Mouse (Mus musculus): ENCODE measurements around the gene Slc25a17. TPM values are rescaled to one million over a fixed set of nuclear protein-coding genes. Genes with fewer than 3 reads are reported as not detected.

Slc25a17 gene
- total and polyA plus RNA-seq, 3 experiments: 2.2 to 58.2 (median 50.9) TPM

DNA sequence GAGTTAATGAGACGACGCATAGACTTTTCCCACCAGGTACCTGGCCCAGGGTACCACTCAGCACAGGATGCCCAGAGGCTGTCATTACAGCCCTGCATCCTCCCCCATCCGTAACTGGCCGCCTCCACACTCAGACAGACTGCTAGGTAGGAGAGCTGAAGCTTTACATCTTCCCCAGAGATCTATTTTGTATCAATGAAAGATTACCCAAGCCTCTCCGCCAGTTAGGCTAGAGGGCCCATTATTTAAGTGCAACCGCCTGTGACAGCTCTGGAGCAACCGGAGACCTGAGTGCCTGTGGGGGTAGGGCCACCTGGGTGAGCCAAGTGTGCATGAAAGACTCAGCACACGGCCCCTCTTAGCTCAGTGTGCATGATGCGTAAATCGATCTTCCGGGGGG lies 82.7 kb downstream of the Slc25a17 start:
- Histone ChIP-seq H3K36me3 (replicated peaks) (no peaks in the 10 kb centered on the region), H3K4me3 (ENCODE audit: low read depth, low read length) (no peak overlapping the region), H3K4me1 (ENCODE audit: insufficient read depth, low read depth, low read length) (no peaks in the 10 kb centered on the region), H3K9me3 (replicated peaks) (no peaks in the 10 kb centered on the region), H3K27me3 (ENCODE audit: insufficient read depth, low read length) (peaks cover 6% of the 10 kb centered on the region; the same call in 1 of the 2 replicates)
- no peak for TF ChIP-seq CTCF (IDR thresholded peaks at IDR 0.05; ENCODE audit: low read depth, low read length)
- TF ChIP-seq GATA2 (IDR thresholded peaks at IDR 0.05; ENCODE audit: borderline replicate concordance, low read depth, low read length): no peak
- TF ChIP-seq POLR2AphosphoS5 (IDR thresholded peaks at IDR 0.05; ENCODE audit: insufficient replicate concordance, low read depth, low read length): no peak
- no peak for TF ChIP-seq TAL1 (conservative IDR thresholded peaks at IDR 0.05; ENCODE audit: low read depth, low read length)
- no peak for TF ChIP-seq GATA1 (IDR thresholded peaks at IDR 0.05; ENCODE audit: borderline replicate concordance, low read length)
- DNase-seq (ENCODE audit: low spot score) (no peak), ATAC-seq (ENCODE audit: extremely low read depth, insufficient number of reproducible peaks, low FRiP score, poor library complexity, severe bottlenecking) (no peak)

DNA sequence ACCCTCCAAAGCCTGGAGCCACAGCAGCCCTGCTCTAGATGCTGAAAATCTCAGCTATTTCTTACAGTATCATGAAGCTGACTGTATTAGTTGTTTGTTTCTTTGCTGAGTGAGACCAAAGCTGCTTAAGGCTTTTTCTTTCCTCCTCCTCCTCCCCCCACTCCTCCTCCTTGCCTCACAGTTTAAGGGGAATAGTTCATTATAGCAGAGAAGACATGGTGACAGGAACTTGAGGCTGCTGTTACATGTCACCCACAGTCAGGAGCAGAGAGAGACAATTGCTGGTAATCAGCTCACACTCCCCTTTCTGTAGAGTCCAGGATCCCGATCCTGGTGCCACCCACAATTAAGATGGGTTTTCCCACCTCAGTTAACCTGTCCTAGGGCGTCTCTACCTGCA lies 87.3 kb downstream of the Slc25a17 start:
- TF ChIP-seq TAL1 (conservative IDR thresholded peaks at IDR 0.05; ENCODE audit: low read depth, low read length): no peak
- TF ChIP-seq CTCF (IDR thresholded peaks at IDR 0.05; ENCODE audit: low read depth, low read length): no peak
- TF ChIP-seq POLR2AphosphoS5 (IDR thresholded peaks at IDR 0.05; ENCODE audit: insufficient replicate concordance, low read depth, low read length): no peak
- no peak for TF ChIP-seq GATA2 (IDR thresholded peaks at IDR 0.05; ENCODE audit: borderline replicate concordance, low read depth, low read length)
- TF ChIP-seq GATA1 (IDR thresholded peaks at IDR 0.05; ENCODE audit: borderline replicate concordance, low read length): no peak
- no peaks in the 10 kb centered on the region for H3K4me1 ChIP-seq (ENCODE audit: insufficient read depth, low read depth, low read length)
- H3K4me3 ChIP-seq (ENCODE audit: low read depth, low read length): no peak overlapping the region
- H3K36me3 ChIP-seq (replicated peaks): no peaks in the 10 kb centered on the region
- H3K27me3 ChIP-seq (ENCODE audit: insufficient read depth, low read length): peaks cover 7% of the 10 kb centered on the region
- DNase-seq (ENCODE audit: low spot score): no peak
- no peaks in the 10 kb centered on the region for H3K9me3 ChIP-seq (replicated peaks)
- no peak for ATAC-seq (ENCODE audit: extremely low read depth, insufficient number of reproducible peaks, low FRiP score, poor library complexity, severe bottlenecking)

DNA sequence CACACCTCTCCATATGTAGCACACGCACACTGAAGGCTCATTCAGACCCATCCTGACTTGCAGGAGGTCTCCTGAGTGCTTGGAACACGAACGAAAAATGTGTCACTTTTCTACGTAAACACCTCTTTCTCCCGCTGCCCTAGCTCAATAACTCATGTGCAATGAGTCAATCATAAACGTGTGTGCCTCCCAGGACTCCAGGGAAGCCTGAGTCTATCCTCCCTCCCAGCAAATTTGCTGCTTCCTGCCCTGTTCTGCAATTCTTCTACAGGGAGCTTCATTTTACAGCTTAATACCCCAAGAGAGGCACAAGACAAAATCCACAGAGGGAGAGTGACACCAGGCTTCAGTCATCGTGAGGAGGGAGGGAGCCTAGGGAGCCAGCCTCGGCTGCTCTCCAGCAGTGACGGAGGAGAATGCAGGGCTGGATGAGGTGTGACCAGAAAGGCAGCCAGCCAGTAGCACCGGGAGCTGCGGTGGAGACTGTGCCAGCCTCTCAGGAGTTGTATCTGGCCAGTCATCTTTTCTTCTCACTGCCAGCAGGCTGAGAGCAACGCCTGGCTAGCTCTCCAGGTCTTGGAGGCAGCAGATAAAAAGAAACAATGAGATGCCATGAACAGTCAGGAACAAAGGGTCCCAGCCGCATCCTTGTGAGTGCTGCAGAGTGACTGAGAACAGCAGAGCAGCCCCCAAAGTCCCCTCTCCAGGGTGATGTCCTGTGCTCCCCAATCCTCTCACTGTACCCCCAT lies 88.1 kb downstream of the Slc25a17 start:
- ATAC-seq (ENCODE audit: extremely low read depth, insufficient number of reproducible peaks, low FRiP score, poor library complexity, severe bottlenecking): no peak
- Histone ChIP-seq H3K4me3 (ENCODE audit: low read depth, low read length) (no peak overlapping the region), H3K27me3 (ENCODE audit: insufficient read depth, low read length) (peaks cover 7% of the 10 kb centered on the region), H3K9me3 (replicated peaks) (no peaks in the 10 kb centered on the region), H3K4me1 (ENCODE audit: insufficient read depth, low read depth, low read length) (no peaks in the 10 kb centered on the region), H3K36me3 (replicated peaks) (no peaks in the 10 kb centered on the region)
- TF ChIP-seq GATA1 (IDR thresholded peaks at IDR 0.05; ENCODE audit: borderline replicate concordance, low read length) (no peak), POLR2AphosphoS5 (IDR thresholded peaks at IDR 0.05; ENCODE audit: insufficient replicate concordance, low read depth, low read length) (no peak), CTCF (IDR thresholded peaks at IDR 0.05; ENCODE audit: low read depth, low read length) (no peak), TAL1 (conservative IDR thresholded peaks at IDR 0.05; ENCODE audit: low read depth, low read length) (no peak), GATA2 (IDR thresholded peaks at IDR 0.05; ENCODE audit: borderline replicate concordance, low read depth, low read length) (no peak)
- no peak for DNase-seq (ENCODE audit: low spot score)

Other genes with a start within 250 kb of the Slc25a17 start
- 16.5 and 17.2 TPM in 2 replicates for gene Mrtfa, start 170.1 kb downstream of the Slc25a17 start, total RNA-seq (2014; fragmentation: Nextera tagmentation)
- 1.5 and 2.3 TPM in 2 replicates for gene Mrtfa, start 170.1 kb downstream of the Slc25a17 start, total RNA-seq (2017)
- gene Mrtfa, start 170.1 kb downstream of the Slc25a17 start, polyA plus RNA-seq (2012): 18.3 and 18.5 TPM in 2 replicates
- not detected in 2 replicates for gene Mchr1, start 125.3 kb downstream of the Slc25a17 start, total RNA-seq (2014; fragmentation: Nextera tagmentation)
- 0.22 TPM in 1 of 2 replicates, not detected in the other for gene Mchr1, start 125.3 kb downstream of the Slc25a17 start, total RNA-seq (2017)
- not detected in 2 replicates for gene Mchr1, start 125.3 kb downstream of the Slc25a17 start, polyA plus RNA-seq (2012)
- 222 and 278 TPM in 2 replicates for gene St13, start 39.3 kb upstream of the Slc25a17 start, total RNA-seq (2014; fragmentation: Nextera tagmentation)
- 264 and 337 TPM in 2 replicates for gene St13, start 39.3 kb upstream of the Slc25a17 start, total RNA-seq (2017)
- gene St13, start 39.3 kb upstream of the Slc25a17 start, polyA plus RNA-seq (2012): 311 and 532 TPM in 2 replicates
- 18.3 and 28.3 TPM in 2 replicates for gene Xpnpep3, start 39.3 kb upstream of the Slc25a17 start, total RNA-seq (2014; fragmentation: Nextera tagmentation)
- gene Xpnpep3, start 39.3 kb upstream of the Slc25a17 start, total RNA-seq (2017): 18.8 and 22.9 TPM in 2 replicates
- 0.61 and 0.90 TPM in 2 replicates for gene Xpnpep3, start 39.3 kb upstream of the Slc25a17 start, polyA plus RNA-seq (2012)
- gene Dnajb7, start 47.5 kb upstream of the Slc25a17 start, total RNA-seq (2014; fragmentation: Nextera tagmentation): not detected in 2 replicates
- 0.49 TPM in 1 of 2 replicates, not detected in the other for gene Dnajb7, start 47.5 kb upstream of the Slc25a17 start, total RNA-seq (2017)
- gene Dnajb7, start 47.5 kb upstream of the Slc25a17 start, polyA plus RNA-seq (2012): not detected in 2 replicates
- 63.2 and 73.1 TPM in 2 replicates for gene Rbx1, start 105.5 kb upstream of the Slc25a17 start, total RNA-seq (2014; fragmentation: Nextera tagmentation)
- 358 and 361 TPM in 2 replicates for gene Rbx1, start 105.5 kb upstream of the Slc25a17 start, total RNA-seq (2017)
- 23.6 and 76.8 TPM in 2 replicates for gene Rbx1, start 105.5 kb upstream of the Slc25a17 start, polyA plus RNA-seq (2012)
- 224 and 232 TPM in 2 replicates for gene Ep300, start 224.5 kb upstream of the Slc25a17 start, total RNA-seq (2014; fragmentation: Nextera tagmentation)
- gene Ep300, start 224.5 kb upstream of the Slc25a17 start, total RNA-seq (2017): 34.3 and 37.1 TPM in 2 replicates
- 22.5 and 26.4 TPM in 2 replicates for gene Ep300, start 224.5 kb upstream of the Slc25a17 start, polyA plus RNA-seq (2012)

Data from G1E (cell line).